Mouse (Mus musculus) embryo, embryonic 11.5 days (tissue): ENCODE results near the gene Gm49711.
"Not testable (repeated sequence)": the region's sequence is repeated elsewhere in the genome, so short reads cannot be mapped to it uniquely, and the experiment has no call there.

Source experiments
- DNase-seq: peaks from one replicate; pipeline ENCODE4 v3.0.0-alpha.2; 2012; ENCODE audit warnings: low read depth, low spot score

Gene Gm49711

GRCm38 (mm10) chr16:92179306-92179705, 121.2 kb downstream of the Gm49711 start:
- DNase-seq, result no peak

GRCm38 (mm10) chr16:92183477-92183876, 125.4 kb downstream of the Gm49711 start:
- DNase-seq, result no peak

- DNase-seq, result no peak
Measured at GRCm38 (mm10) chr16:92190603-92191002, 132.5 kb downstream of the Gm49711 start.

- no peak for DNase-seq
Measured at GRCm38 (mm10) chr16:92195094-92195493, 137.0 kb downstream of the Gm49711 start.

- no peak for DNase-seq
Measured at GRCm38 (mm10) chr16:92196741-92197331, 138.7 kb downstream of the Gm49711 start.

GRCm38 (mm10) chr16:92200615-92201014, 142.5 kb downstream of the Gm49711 start:
- no peak for DNase-seq

- DNase-seq, result no peak
Measured at GRCm38 (mm10) chr16:92203599-92203998, 145.5 kb downstream of the Gm49711 start.

- no peak for DNase-seq
Measured at GRCm38 (mm10) chr16:92209291-92209781, 151.2 kb downstream of the Gm49711 start.

- not testable (repeated sequence) for DNase-seq
Measured at GRCm38 (mm10) chr16:92210316-92210715, 152.2 kb downstream of the Gm49711 start.

- DNase-seq, result not testable (repeated sequence)
Measured at GRCm38 (mm10) chr16:92213911-92214310, 155.8 kb downstream of the Gm49711 start.

GRCm38 (mm10) chr16:92215599-92216390, 157.7 kb downstream of the Gm49711 start:
- no peak for DNase-seq

GRCm38 (mm10) chr16:92220754-92221153, 162.6 kb downstream of the Gm49711 start:
- DNase-seq, result no peak

GRCm38 (mm10) chr16:92228332-92228919, 170.3 kb downstream of the Gm49711 start:
- DNase-seq, result no peak

- DNase-seq, result peak; percentile 13
Measured at GRCm38 (mm10) chr16:92230476-92230931, 172.4 kb downstream of the Gm49711 start.

GRCm38 (mm10) chr16:92234530-92234929, 176.4 kb downstream of the Gm49711 start:
- no peak for DNase-seq

- DNase-seq, result no peak
Measured at GRCm38 (mm10) chr16:92235222-92235621, 177.1 kb downstream of the Gm49711 start.
